Mouse (Mus musculus) stomach, postnatal 0 days (tissue): ENCODE measurements around the gene Olfr553. TPM values are rescaled to one million over a fixed set of nuclear protein-coding genes. Genes with fewer than 3 reads are reported as not detected.
A peak's percentile ranks its signal among the peaks of the same experiment; 100 is the strongest.
"Not testable (repeated sequence)": the region's sequence is repeated elsewhere in the genome, so short reads cannot be mapped to it uniquely, and the experiment has no call there.

Experiments
- ATAC-seq: fragments of 200-750 bp; cut with Nextera tagmentation; 2 replicates; pipeline ENCODE4 v1.8.0; 2017; ENCODE audit not compliant: low FRiP score, low TSS enrichment
- DNase-seq: peaks from one replicate; pipeline ENCODE4 v3.0.0-alpha.2; 2016; ENCODE audit warnings: low spot score
- H3K27ac ChIP-seq: fragments of 300-500 bp; sonication (generic); replicated peaks from 2 replicates; pipeline ENCODE4 v1.5.1; 2014; ENCODE audit warnings: mild to moderate bottlenecking, control low read depth
- H3K27me3 ChIP-seq: fragments of 300-500 bp; sonication (generic); 2 replicates; pipeline ENCODE4 v1.6.1; 2014; ENCODE audit warnings: low read length; ENCODE audit not compliant: control insufficient read depth, insufficient read depth
- H3K36me3 ChIP-seq: fragments of 300-500 bp; sonication (generic); 2 replicates; pipeline ENCODE4 v1.6.1; 2014; ENCODE audit warnings: low read length, mixed read lengths; ENCODE audit not compliant: control insufficient read depth, insufficient read depth
- H3K4me1 ChIP-seq: fragments of 300-500 bp; sonication (generic); replicated peaks from 2 replicates; pipeline ENCODE4 v1.6.1; 2014; ENCODE audit warnings: antibody characterized with exemption; ENCODE audit not compliant: control insufficient read depth, insufficient read depth
- H3K4me2 ChIP-seq: fragments of 300-500 bp; sonication (generic); replicated peaks from 2 replicates; pipeline ENCODE4 v1.6.1; 2014; ENCODE audit warnings: low read depth, mild to moderate bottlenecking, control low read depth, moderate library complexity
- H3K4me3 ChIP-seq: fragments of 300-500 bp; sonication (generic); 2 replicates; pipeline ENCODE4 v1.5.1; 2014; ENCODE audit warnings: low read depth, low read length, control low read depth
- H3K9ac ChIP-seq: fragments of 300-500 bp; sonication (generic); 2 replicates; pipeline ENCODE4 v1.6.1; 2014; ENCODE audit warnings: mild to moderate bottlenecking, low read length, control low read depth, mixed read lengths
- H3K9me3 ChIP-seq: fragments of 300-500 bp; sonication (generic); 2 replicates; pipeline ENCODE4 v1.6.1; 2016; ENCODE audit warnings: low read length; ENCODE audit not compliant: control insufficient read depth
- CTCF ChIP-seq: IDR thresholded peaks from 2 replicates; pipeline ENCODE4 v1.5.1; 2016; ENCODE audit warnings: antibody characterized with exemption, low read depth, mild to moderate bottlenecking, moderate library complexity
- EP300 ChIP-seq: optimal IDR thresholded peaks from 2 replicates; pipeline ENCODE3; 2016; ENCODE audit warnings: antibody characterized with exemption
- WGBS: fragments of 180-500 bp; shearing (Covaris S2); extraction: QIAGEN DNeasy Blood & Tissue Kit; methylation state at CpG from one replicate; pipeline ENCODE4 v1.1.7; 2014; 5-methylcytosine and 5-hydroxymethylcytosine counted together
- polyA plus RNA-seq: library from polyadenylated mRNA; unstranded; fragments of >200 nt; fragmentation: Nextera tagmentation; extraction: Ambion mirVana; gene quantifications from 2 replicates; pipeline ENCODE4 v1.2.1, GENCODE M21; 2015

Gene Olfr553
- polyA plus RNA-seq = not detected in 2 replicates

- no peaks in the 10 kb centered on the region for H3K36me3 ChIP-seq
- H3K9me3 ChIP-seq = no peaks in the 10 kb centered on the region
- no peak for DNase-seq
- no peak within 1 kb of the TSS for H3K4me3 ChIP-seq
- no peaks in the 10 kb centered on the region for H3K4me1 ChIP-seq
- H3K27me3 ChIP-seq = no peaks in the 10 kb centered on the region
- no peak for ATAC-seq
- no peak for TF ChIP-seq CTCF
- TF ChIP-seq EP300 = no peak
- no peak within 1 kb of the TSS for H3K27ac ChIP-seq
- no peak within 1 kb of the TSS for H3K9ac ChIP-seq
- no peak within 1 kb of the TSS for H3K4me2 ChIP-seq
Observed at GRCm38 (mm10) chr7:102618118-102618517, at the start of gene Olfr553. Gene Olfr553, minus strand, starts transcription at chr7:102618218.

GRCm38 (mm10) chr7:102665378-102665777 is 47.4 kb upstream of the Olfr553 start:
- 38% methylated on average over 2 of the region's 2 CpGs for WGBS
- no peak overlapping the region for H3K27ac ChIP-seq
- DNase-seq (no peak), ATAC-seq (no peak)
- no peaks in the 10 kb centered on the region for H3K36me3 ChIP-seq
- TF ChIP-seq CTCF = peak; percentile 75
- no peak for TF ChIP-seq EP300
- H3K9me3 ChIP-seq = no peaks in the 10 kb centered on the region
- H3K9ac ChIP-seq = no peak overlapping the region
- no peak overlapping the region for H3K4me2 ChIP-seq
- no peaks in the 10 kb centered on the region for H3K4me1 ChIP-seq
- no peak overlapping the region for H3K4me3 ChIP-seq
- H3K27me3 ChIP-seq = no peaks in the 10 kb centered on the region

GRCm38 (mm10) chr7:102664599-102664998 is 46.6 kb upstream of the Olfr553 start, which contains the start of gene Olfr556:
Gene Olfr556, plus strand, starts transcription at chr7:102664899.
- Histone ChIP-seq H3K9ac (no peak within 1 kb of the TSS), H3K27me3 (no peaks in the 10 kb centered on the region), H3K36me3 (no peaks in the 10 kb centered on the region), H3K27ac (no peak within 1 kb of the TSS), H3K4me3 (no peak within 1 kb of the TSS), H3K9me3 (no peaks in the 10 kb centered on the region), H3K4me1 (no peaks in the 10 kb centered on the region), H3K4me2 (no peak within 1 kb of the TSS)
- DNase-seq = no peak
- TF ChIP-seq CTCF (no peak), EP300 (no peak)
- no peak for ATAC-seq
- 36% methylated on average over 3 of the region's 3 CpGs for WGBS

- H3K4me1 ChIP-seq = no peaks in the 10 kb centered on the region
- H3K27me3 ChIP-seq = no peaks in the 10 kb centered on the region
- H3K9ac ChIP-seq = no peak within 1 kb of the TSS
- H3K9me3 ChIP-seq = no peaks in the 10 kb centered on the region
- TF ChIP-seq CTCF (no peak), EP300 (no peak)
- H3K36me3 ChIP-seq = no peaks in the 10 kb centered on the region
- no peak within 1 kb of the TSS for H3K4me3 ChIP-seq
- no peak within 1 kb of the TSS for H3K27ac ChIP-seq
- no peak for ATAC-seq
- H3K4me2 ChIP-seq = no peak within 1 kb of the TSS
- no peak for DNase-seq
- WGBS = 67% methylated on average over 1 of the region's 1 CpGs
Observed at GRCm38 (mm10) chr7:102658523-102658922, 40.5 kb upstream of the Olfr553 start, which contains the start of gene Olfr555. Gene Olfr555, plus strand, starts transcription at chr7:102658823.

GRCm38 (mm10) chr7:102644945-102645344 is 26.9 kb upstream of the Olfr553 start:
- H3K4me2 ChIP-seq, H3K9me3 ChIP-seq, H3K4me1 ChIP-seq, H3K27me3 ChIP-seq, DNase-seq, ATAC-seq, H3K4me3 ChIP-seq, H3K36me3 ChIP-seq, H3K27ac ChIP-seq, H3K9ac ChIP-seq: not testable (repeated sequence)
- 82% methylated on average over 3 of the region's 4 CpGs for WGBS

GRCm38 (mm10) chr7:102638132-102638531 is 20.1 kb upstream of the Olfr553 start, which contains the start of gene Olfr554:
Gene Olfr554, plus strand, starts transcription at chr7:102638432.
- H3K9me3 ChIP-seq = no peaks in the 10 kb centered on the region
- DNase-seq (no peak), ATAC-seq (no peak)
- TF ChIP-seq EP300 = no peak
- no peak for TF ChIP-seq CTCF
- no peaks in the 10 kb centered on the region for H3K27me3 ChIP-seq
- no peak within 1 kb of the TSS for H3K9ac ChIP-seq
- no peak within 1 kb of the TSS for H3K27ac ChIP-seq
- H3K4me2 ChIP-seq = no peak within 1 kb of the TSS
- H3K36me3 ChIP-seq = no peaks in the 10 kb centered on the region
- no peak within 1 kb of the TSS for H3K4me3 ChIP-seq
- H3K4me1 ChIP-seq = no peaks in the 10 kb centered on the region
- WGBS = 65% methylated on average over 1 of the region's 1 CpGs
